Mouse (Mus musculus) cortical plate, adult 2 months (tissue): ENCODE results near the gene Mpp2. TPM values are rescaled to one million over a fixed set of nuclear protein-coding genes. Genes with fewer than 3 reads are reported as not detected.

Experiments used
- H3K27ac ChIP-seq: fragments of 200-500 bp; 2 replicates; pipeline ENCODE4 v1.5.1; 2012; ENCODE audit warnings: low read length, control low read depth, inconsistent platforms; ENCODE audit not compliant: insufficient read depth
- H3K4me1 ChIP-seq: fragments of 200-500 bp; 2 replicates; pipeline ENCODE4 v1.6.1; 2011; ENCODE audit warnings: low read length; ENCODE audit not compliant: control insufficient read depth, insufficient read depth
- H3K4me3 ChIP-seq: fragments of 200-500 bp; 2 replicates; pipeline ENCODE4 v1.5.1; 2011; ENCODE audit warnings: mild to moderate bottlenecking, low read length, control low read depth; ENCODE audit not compliant: insufficient read depth
- CTCF ChIP-seq: fragments of 200-500 bp; IDR thresholded peaks from 2 replicates; pipeline ENCODE4 v1.5.1; 2011; ENCODE audit warnings: mild to moderate bottlenecking, control low read depth, low read length; ENCODE audit not compliant: insufficient read depth; ENCODE audit errors: extremely low read depth
- POLR2A ChIP-seq: fragments of 200-500 bp; IDR thresholded peaks from 2 replicates; pipeline ENCODE4 v1.6.1; 2011; ENCODE audit warnings: mild to moderate bottlenecking, low read length, control low read depth; ENCODE audit not compliant: insufficient read depth; ENCODE audit errors: extremely low read depth
- polyA plus RNA-seq: library from polyadenylated mRNA; depleted of rRNA; stranded (reverse); fragments of >200 nt; gene quantifications from 2 replicates; pipeline ENCODE4 v1.2.3, GENCODE M21; 2012

The Mpp2 gene
- polyA plus RNA-seq, 1 experiment = 128 TPM

DNA sequence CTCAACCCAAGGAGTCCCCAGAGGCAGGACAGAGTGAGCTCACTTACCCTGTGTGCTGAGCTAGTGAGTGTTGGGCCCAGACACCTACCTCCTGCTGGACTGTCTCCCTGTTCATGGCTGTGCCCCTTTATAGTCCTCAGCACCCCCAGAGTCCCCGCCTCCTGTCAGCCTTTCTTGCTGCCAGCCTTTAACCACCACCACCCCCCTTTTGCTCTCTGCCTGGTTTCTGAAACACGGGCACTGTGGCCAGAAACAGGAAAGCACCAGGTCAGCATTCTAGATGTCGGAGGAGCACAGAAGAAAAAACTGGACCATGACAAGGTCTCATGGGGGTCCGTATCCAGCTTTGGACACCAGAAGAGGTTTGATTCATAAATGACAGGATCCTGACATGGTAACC lies 12.9 kb upstream of the Mpp2 start, which contains the start of gene Ppy:
Gene Ppy, minus strand, starts transcription at position 101 of the 400 bp plus-strand sequence.
- Histone ChIP-seq H3K4me1 (no peaks in the 10 kb centered on the region), H3K27ac (no peak within 1 kb of the TSS), H3K4me3 (no peak within 1 kb of the TSS)
- TF ChIP-seq POLR2A = no peak
- TF ChIP-seq CTCF = no peak

DNA sequence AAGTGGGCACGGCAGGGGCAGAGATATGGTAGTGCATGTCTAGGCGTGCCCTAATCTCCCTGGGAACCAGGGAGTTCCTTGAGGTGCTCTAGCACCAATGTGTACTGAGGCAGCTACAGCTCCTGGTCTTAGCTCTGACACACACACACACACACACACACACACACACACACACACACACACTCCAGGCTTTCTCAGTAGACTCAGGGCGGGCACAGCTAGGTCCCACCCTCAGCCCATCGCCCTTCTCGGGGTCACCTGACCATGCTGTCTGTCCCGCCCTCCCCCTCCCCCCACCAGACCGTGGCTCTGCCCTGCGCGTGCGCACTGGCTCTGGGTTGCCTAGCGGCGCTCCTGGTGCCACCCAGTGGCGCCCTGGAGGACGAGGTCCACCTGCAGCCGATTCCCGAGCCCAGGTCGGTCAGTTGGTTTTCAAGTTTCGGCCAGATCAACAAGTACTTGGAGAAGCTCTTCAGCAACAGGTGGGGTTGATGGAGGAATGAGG lies 8.6 kb upstream of the Mpp2 start:
- no peak overlapping the region for H3K27ac ChIP-seq
- H3K4me3 ChIP-seq = peak overlapping the region; percentile 55
- no peaks in the 10 kb centered on the region for H3K4me1 ChIP-seq
- no peak for TF ChIP-seq POLR2A
- TF ChIP-seq CTCF = peak; percentile 44

DNA sequence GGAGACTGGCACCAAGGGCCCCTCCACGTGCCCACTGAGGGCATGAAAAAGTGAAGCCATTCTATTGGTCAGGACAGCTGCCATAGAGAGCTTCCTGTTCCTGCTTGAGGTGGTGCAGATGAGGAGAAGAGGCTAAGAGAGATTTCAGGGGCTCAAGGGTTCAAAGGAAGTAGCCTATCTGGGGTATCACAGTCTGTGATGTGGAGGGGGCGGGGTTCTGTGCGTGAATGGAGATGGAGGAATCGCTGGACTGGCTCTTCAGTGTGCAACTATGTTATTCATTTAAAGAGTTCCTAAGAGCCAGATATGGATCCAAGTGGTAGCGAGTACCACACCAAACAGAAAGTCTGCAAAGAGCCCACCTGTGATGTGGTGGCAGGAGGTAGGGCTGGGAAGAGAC lies 8.1 kb upstream of the Mpp2 start:
- H3K4me3 ChIP-seq = peak overlapping the region; percentile 55; the same call in 1 of the 2 replicates

DNA sequence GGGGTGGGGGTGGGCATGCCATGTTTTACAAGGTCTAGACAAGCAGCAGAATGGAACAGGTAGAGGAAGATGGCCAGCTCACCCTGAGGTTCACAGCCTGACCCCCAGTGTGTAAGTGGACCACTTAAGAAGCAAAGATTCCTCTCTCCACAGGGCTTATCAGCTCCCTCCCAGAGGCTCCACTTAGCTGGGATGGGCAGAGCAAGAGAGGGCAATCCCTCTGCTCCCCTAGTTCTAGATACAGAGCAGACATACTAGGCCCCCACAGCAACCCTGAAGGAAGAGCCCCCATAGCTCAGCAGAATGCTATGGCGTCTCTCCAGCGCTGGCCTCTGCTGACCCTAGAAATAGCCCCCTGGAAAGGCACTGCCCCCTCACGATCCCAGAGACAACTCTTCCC lies 7.4 kb upstream of the Mpp2 start:
- no peak overlapping the region for H3K27ac ChIP-seq
- H3K4me1 ChIP-seq = no peaks in the 10 kb centered on the region
- TF ChIP-seq CTCF (no peak), POLR2A (no peak)
- no peak overlapping the region for H3K4me3 ChIP-seq

More for the DNA sequence above, 8.1 kb upstream of the Mpp2 start:
- H3K4me1 ChIP-seq = no peaks in the 10 kb centered on the region
- H3K27ac ChIP-seq = no peak overlapping the region
- no peak for TF ChIP-seq POLR2A

DNA sequence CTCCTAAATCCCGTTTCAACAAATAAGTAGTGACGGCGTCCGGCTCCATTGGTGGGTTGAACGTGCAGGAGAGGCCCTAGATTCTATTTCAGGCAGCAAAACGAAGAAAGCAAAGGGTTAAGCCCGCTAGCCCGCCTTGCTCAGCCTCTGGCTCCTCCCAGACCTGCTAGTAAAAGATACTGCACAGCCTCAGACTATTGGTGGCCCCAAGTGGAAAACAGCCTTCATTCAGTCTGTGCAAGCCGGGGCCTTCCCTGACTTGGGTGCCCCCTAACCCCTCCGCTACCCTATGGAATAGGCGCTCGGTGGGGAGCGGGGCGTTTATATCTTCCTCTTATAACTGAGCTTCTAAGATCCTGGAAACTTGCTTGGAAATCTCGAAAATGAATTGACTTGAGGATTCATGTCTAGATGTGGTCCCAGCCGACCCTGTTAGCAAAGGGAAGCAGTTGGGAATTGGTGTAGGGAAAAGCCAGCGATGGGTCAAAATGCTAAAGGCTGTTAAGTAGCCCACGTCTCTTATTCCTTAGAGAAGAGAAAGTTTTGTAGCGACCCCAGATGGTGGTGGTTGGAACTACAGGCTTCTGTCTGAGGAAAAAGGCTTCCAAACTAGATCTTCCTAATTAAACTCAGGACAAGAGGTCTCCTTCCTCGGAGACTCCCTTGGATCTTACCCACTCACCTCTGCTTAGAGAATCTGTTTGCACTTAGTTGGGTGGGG lies 933 bp upstream of the Mpp2 start:
- no peak for TF ChIP-seq POLR2A
- peak; percentile 64 for TF ChIP-seq CTCF
- H3K4me3 ChIP-seq = peak overlapping the region; percentile 88
- H3K4me1 ChIP-seq = no peaks in the 10 kb centered on the region
- H3K27ac ChIP-seq = no peak overlapping the region

DNA sequence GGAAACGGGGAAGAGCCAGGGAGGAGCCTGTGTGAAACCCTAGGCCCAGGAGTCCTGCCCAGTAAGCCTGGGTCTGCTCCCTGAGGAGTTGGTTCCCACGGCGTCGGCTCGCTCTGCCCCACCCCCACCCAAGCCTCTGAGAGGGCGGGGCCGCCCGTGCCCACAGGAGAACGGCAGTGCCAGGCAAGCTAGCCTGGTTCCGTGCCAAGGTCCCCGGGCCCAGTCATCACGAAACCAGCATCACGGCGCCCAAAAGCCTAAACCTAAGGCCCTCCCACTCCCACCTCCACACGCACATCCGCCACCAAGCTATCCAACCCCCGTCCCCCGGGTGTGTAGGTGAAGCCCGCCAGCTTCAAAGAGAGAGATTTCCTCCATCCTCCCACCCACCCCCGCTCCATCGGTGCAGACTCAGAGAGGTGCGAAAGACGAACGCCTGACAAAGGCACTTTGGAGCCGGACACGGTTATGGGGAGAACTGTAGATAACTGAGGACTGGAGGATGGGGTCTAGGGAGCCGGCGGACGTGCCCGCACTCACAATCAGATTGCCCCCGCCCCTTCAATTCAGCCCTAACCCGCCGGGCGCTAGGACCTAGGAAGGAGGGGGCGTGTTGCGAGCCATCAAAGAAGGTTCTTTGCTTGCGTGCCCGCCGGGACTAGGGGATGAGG lies 1.1 kb downstream of the Mpp2 start:
- TF ChIP-seq CTCF (no peak), POLR2A (0 out of 2 replicates have a peak, but pooled peaks have one; percentile 19)
- H3K27ac ChIP-seq = peak overlapping the region; percentile 97
- H3K4me1 ChIP-seq = peaks cover 6% of the 10 kb centered on the region
- peak overlapping the region; percentile 88 for H3K4me3 ChIP-seq

DNA sequence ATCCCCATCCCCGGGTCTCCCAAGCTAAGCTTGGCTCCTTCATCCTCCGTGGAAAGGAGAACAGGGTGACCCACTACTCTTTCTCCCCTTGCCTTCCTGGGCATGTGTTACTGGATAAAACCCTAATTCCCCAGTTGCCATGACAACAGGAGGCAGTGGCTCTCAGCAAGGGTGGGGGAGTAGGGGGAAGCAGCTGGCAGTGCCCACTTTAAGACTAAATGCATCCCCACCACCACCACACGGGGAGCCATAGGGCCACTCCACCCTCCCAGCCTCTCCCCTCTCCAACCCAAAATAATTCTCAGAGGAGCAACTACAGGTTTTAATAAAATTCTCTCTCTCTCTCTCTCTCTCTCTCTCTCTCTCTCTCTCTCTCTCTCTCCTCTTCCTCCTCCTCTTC lies 2.0 kb downstream of the Mpp2 start:
- TF ChIP-seq POLR2A (peak; percentile 44; the same call in 1 of the 2 replicates), CTCF (0 out of 2 replicates have a peak, but pooled peaks have one; percentile 8)
- Histone ChIP-seq H3K27ac (peak overlapping the region; percentile 97), H3K4me1 (peaks cover 6% of the 10 kb centered on the region), H3K4me3 (peak overlapping the region; percentile 88)

DNA sequence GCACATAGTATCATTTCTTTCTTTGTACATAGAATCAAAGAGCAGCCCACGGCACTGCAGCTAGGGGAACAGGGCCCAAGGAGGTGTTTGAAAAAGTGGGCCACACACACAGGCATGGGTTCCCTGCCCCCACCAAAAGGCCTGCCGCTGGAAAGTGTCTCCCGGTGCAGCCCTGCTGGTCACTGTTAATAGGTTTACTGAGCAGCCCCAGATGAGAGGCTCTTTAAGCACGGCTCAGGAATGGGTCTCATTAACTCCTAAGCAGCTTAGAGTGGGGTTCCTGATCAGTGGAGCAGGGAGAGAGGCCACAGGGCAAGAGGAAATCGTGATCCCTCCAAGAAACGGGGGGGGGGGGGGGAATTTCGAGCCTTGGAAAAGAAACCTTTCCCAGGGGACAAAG lies 4.2 kb downstream of the Mpp2 start:
- Histone ChIP-seq H3K27ac (no peak overlapping the region), H3K4me3 (no peak overlapping the region), H3K4me1 (peaks cover 6% of the 10 kb centered on the region)
- no peak for TF ChIP-seq CTCF
- no peak for TF ChIP-seq POLR2A

DNA sequence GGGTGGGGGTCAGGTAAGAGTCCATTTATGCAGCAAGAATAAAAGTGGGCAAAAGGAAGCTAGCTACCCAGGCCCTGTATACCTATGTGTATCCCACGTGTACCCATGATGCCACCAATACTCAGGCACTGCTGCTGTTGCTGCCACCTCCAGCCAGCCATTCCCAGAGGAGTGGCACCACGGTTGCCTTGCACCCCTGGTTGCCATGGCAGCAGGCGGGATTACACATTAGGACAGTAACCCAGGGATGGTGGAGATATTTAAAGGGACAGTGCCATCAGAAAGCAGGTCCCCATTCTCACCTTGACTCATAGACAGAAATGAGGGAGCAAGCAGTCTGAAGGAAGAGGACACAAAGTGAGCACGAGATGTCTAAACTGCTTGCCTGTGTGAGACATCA lies 5.1 kb downstream of the Mpp2 start:
- no peak overlapping the region for H3K4me3 ChIP-seq
- H3K27ac ChIP-seq = no peak overlapping the region
- TF ChIP-seq CTCF = no peak
- no peak for TF ChIP-seq POLR2A
- peaks cover 6% of the 10 kb centered on the region for H3K4me1 ChIP-seq
